Mouse (Mus musculus): Measurements from ENCODE around the gene Ephx3.

- TF ChIP-seq CTCF (IDR thresholded peaks at IDR 0.05) (no peak), POLR2A (IDR thresholded peaks at IDR 0.05; ENCODE audit: insufficient read depth, low read depth, low read length) (no peak), EP300 (IDR thresholded peaks at IDR 0.05; ENCODE audit: insufficient read depth, low read depth, low read length) (no peak)
Observed at GRCm38 (mm10) chr17:32146718-32147117, 42.6 kb downstream of the Ephx3 start.

Data from heart, adult 2 months (tissue).